Mouse (Mus musculus) embryonic facial prominence, embryonic 13.5 days (tissue): ENCODE results near the gene Tspan4. TPM values are rescaled to one million over a fixed set of nuclear protein-coding genes. Genes with fewer than 3 reads are reported as not detected.

ENCODE experiments used
- ATAC-seq: fragments of 200-750 bp; cut with Nextera tagmentation; 2 replicates; pipeline ENCODE4 v1.8.0; 2017; ENCODE audit warnings: low read depth; ENCODE audit not compliant: insufficient number of reproducible peaks, insufficient read depth, low FRiP score, low TSS enrichment
- H3K27ac ChIP-seq: fragments of 300-500 bp; sonication (generic); 2 replicates; pipeline ENCODE4 v1.5.1; 2015; ENCODE audit warnings: moderate library complexity, mild to moderate bottlenecking, inconsistent platforms
- H3K27me3 ChIP-seq: fragments of 300-500 bp; sonication (generic); 2 replicates; pipeline ENCODE4 v1.6.1; 2015; ENCODE audit warnings: mild to moderate bottlenecking, inconsistent platforms
- H3K36me3 ChIP-seq: fragments of 300-500 bp; sonication (generic); 2 replicates; pipeline ENCODE4 v1.6.1; 2015; ENCODE audit warnings: mild to moderate bottlenecking, inconsistent platforms
- H3K4me1 ChIP-seq: fragments of 300-500 bp; sonication (generic); 2 replicates; pipeline ENCODE4 v1.6.1; 2015; ENCODE audit warnings: inconsistent platforms
- H3K4me2 ChIP-seq: fragments of 300-500 bp; sonication (generic); 2 replicates; pipeline ENCODE4 v1.6.1; 2015; ENCODE audit warnings: moderate library complexity, mild to moderate bottlenecking, inconsistent platforms
- H3K4me3 ChIP-seq: fragments of 300-500 bp; sonication (generic); 2 replicates; pipeline ENCODE4 v1.5.1; 2015; ENCODE audit warnings: mild to moderate bottlenecking, inconsistent platforms
- H3K9ac ChIP-seq: fragments of 300-500 bp; sonication (generic); 2 replicates; pipeline ENCODE4 v1.6.1; 2015; ENCODE audit warnings: mild to moderate bottlenecking, inconsistent platforms
- H3K9me3 ChIP-seq: fragments of 300-500 bp; sonication (generic); 2 replicates; pipeline ENCODE4 v1.6.1; 2016; ENCODE audit warnings: inconsistent platforms
- WGBS: fragments of 180-500 bp; shearing (Covaris S2); methylation state at CpG from one replicate; pipeline ENCODE4 v1.1.7; 2015; ENCODE audit warnings: mixed read lengths; 5-methylcytosine and 5-hydroxymethylcytosine counted together
- polyA plus RNA-seq: library from polyadenylated mRNA; unstranded; fragments of >200 nt; fragmentation: Nextera tagmentation; extraction: Ambion mirVana; gene quantifications from 2 replicates; pipeline ENCODE4 v1.2.1, GENCODE M21; 2015

Gene Tspan4
- polyA plus RNA-seq: 46.4 and 55.6 TPM in 2 replicates

DNA sequence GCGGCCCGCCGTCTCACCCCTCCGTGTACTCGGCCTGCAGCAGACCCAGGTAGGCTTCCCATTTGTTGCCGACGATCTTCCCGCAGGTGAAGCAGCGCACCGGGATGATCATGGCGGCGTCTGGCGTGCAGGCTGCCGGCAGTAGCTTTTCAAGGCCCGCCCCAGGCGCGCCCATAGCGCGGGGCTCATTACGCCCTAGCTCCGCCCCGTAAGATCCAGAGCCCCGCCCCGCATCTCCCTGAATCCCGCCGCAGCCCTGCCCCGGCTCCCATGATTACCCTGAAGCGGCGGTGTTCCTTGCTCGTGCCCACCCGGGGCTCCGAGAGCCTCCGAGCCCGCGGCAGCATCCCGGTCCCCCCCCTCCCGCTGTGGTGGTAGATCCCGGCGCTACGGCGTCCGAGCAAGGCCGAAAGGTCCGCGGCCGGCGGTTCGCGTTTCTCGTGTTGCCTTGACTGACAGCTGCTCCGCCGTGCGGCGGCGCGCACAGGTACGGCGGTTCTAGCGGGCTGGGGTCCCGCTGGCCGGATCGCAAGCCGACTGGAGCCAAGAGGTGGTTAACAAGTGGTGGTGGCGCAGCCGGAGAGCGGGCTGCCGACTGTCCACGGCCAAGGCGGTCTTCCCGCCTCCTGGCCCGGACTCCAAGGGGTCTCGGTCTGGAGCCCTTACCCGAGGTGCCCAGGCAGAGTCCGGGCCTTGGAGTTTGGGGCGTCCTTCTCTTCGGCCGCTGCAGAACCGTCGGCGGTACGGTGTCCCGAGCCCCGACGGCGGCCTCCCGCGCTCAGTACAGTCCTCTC is at the start of gene Tspan4, which contains the start of gene Polr2l:
Gene Tspan4 (plus strand): TSS at position 230 of the 794 bp plus-strand sequence.
Gene Polr2l (minus strand): TSS at position 122 of the 794 bp plus-strand sequence.
- Histone ChIP-seq H3K9ac (peak within 1 kb of the TSS; percentile 82), H3K9me3 (no peaks in the 10 kb centered on the region), H3K27me3 (no peaks in the 10 kb centered on the region; the same call in 1 of the 2 replicates), H3K4me2 (peak within 1 kb of the TSS; percentile 86), H3K4me3 (peak within 1 kb of the TSS; percentile 78), H3K4me1 (peaks cover 46% of the 10 kb centered on the region), H3K36me3 (peaks cover 24% of the 10 kb centered on the region), H3K27ac (peak within 1 kb of the TSS; percentile 90)
- peak; percentile 74 for ATAC-seq
- under 1% methylated on average over 87 of the region's 87 CpGs for WGBS

GRCm38 (mm10) chr7:141426948-141427730 is 47.9 kb upstream of the Tspan4 start:
- Histone ChIP-seq H3K9ac (no peak overlapping the region), H3K27me3 (no peaks in the 10 kb centered on the region), H3K4me3 (no peak overlapping the region), H3K9me3 (no peaks in the 10 kb centered on the region), H3K27ac (no peak overlapping the region), H3K4me1 (peaks cover 15% of the 10 kb centered on the region; the same call in 1 of the 2 replicates), H3K36me3 (peaks cover 21% of the 10 kb centered on the region), H3K4me2 (no peak overlapping the region)
- ATAC-seq: no peak
- 77% methylated on average over 12 of the region's 12 CpGs for WGBS

- H3K4me2 ChIP-seq: peak overlapping the region; percentile 57
- H3K9ac ChIP-seq: peak overlapping the region; percentile 49; the same call in 1 of the 2 replicates
- H3K27me3 ChIP-seq: no peaks in the 10 kb centered on the region
- H3K9me3 ChIP-seq: no peaks in the 10 kb centered on the region
- no peak for ATAC-seq
- H3K27ac ChIP-seq: no peak overlapping the region
- H3K4me1 ChIP-seq: peaks cover 19% of the 10 kb centered on the region
- H3K36me3 ChIP-seq: peaks cover 36% of the 10 kb centered on the region
- peak overlapping the region; percentile 29 for H3K4me3 ChIP-seq
- 54% methylated on average over 5 of the region's 5 CpGs for WGBS
Measured at GRCm38 (mm10) chr7:141428701-141429100, 46.3 kb upstream of the Tspan4 start.

DNA sequence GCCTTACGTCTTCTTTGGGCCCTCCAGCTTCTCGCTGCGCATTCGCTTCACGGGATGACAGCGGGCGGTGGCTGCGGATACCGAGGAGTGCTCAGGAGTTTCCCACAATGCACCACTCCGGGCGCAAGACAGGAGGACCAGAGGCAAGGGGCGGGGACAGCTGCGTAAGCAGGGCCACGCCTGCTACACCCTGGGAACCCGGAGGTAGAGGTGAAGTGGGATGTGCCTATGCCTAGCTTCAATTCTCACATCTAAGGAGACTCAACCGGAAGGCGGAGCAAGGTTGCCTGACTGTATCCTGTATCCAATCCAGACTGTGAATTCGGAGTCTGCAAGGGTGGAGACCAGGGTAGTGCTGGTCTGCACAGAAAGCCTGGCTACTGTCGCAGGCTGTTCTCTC is 45.7 kb upstream of the Tspan4 start, which contains the start of gene Cend1:
Gene Cend1 (minus strand): TSS at position 182 of the 400 bp plus-strand sequence.
- H3K9me3 ChIP-seq: no peaks in the 10 kb centered on the region
- no peak within 1 kb of the TSS for H3K27ac ChIP-seq
- no peak for ATAC-seq
- no peaks in the 10 kb centered on the region for H3K27me3 ChIP-seq
- H3K4me1 ChIP-seq: peaks cover 25% of the 10 kb centered on the region
- 2% methylated on average over 19 of the region's 19 CpGs for WGBS
- H3K36me3 ChIP-seq: peaks cover 38% of the 10 kb centered on the region
- H3K9ac ChIP-seq: peak within 1 kb of the TSS; percentile 49
- H3K4me3 ChIP-seq: peak within 1 kb of the TSS; percentile 29
- H3K4me2 ChIP-seq: peak within 1 kb of the TSS; percentile 57

- Histone ChIP-seq H3K4me1 (peaks cover 32% of the 10 kb centered on the region), H3K9ac (peak overlapping the region; percentile 49; the same call in 1 of the 2 replicates), H3K27me3 (no peaks in the 10 kb centered on the region), H3K36me3 (peaks cover 38% of the 10 kb centered on the region), H3K27ac (no peak overlapping the region), H3K4me3 (peak overlapping the region; percentile 29; the same call in 1 of the 2 replicates), H3K9me3 (no peaks in the 10 kb centered on the region), H3K4me2 (peak overlapping the region; percentile 57)
- ATAC-seq: no peak
- WGBS: 68% methylated on average over 9 of the region's 9 CpGs
Measured at GRCm38 (mm10) chr7:141429840-141430584, 45.0 kb upstream of the Tspan4 start.

- Histone ChIP-seq H3K27me3 (no peaks in the 10 kb centered on the region), H3K36me3 (peaks cover 38% of the 10 kb centered on the region), H3K9me3 (no peaks in the 10 kb centered on the region), H3K4me3 (no peak overlapping the region), H3K4me1 (peaks cover 38% of the 10 kb centered on the region), H3K9ac (no peak overlapping the region), H3K4me2 (no peak overlapping the region), H3K27ac (no peak overlapping the region)
- ATAC-seq: no peak
- WGBS: 95% methylated on average over 9 of the region's 9 CpGs
Measured at GRCm38 (mm10) chr7:141430585-141431240, 44.3 kb upstream of the Tspan4 start.

DNA sequence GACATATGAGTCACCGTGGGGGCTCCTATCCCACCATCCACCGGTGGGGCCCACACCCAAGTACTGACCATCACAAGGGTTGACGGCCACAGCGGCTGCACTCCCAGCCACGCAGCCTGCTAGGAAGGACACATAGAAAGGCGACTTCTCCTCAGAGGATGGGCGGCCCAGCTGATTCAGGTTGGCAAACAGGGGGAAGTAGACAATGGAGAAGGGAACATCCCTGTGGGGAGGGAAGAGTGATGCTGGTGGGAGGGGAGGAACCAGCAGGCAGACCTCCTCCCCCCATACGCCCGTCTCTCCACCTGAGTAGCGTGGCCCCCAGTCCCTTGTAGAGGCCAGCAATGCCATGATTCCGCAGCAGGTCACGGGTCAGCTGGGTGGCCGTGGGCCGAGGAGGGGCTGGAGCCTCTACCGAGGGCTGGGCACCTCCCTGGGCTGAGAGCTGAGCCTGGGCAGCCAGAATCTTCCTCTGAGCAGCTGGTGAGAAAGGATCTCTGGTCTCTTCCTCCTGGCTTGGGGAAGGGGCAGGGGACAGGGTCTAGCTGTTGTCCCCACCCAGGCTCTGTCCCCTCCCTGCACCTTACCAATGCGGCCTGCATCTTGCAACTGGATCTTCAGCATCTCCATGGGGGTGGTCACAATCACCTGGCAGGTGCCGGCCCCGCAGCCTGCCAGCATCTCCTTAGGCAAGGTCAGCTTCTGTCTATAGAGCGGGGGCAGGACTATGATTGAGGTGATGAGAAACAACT is 43.4 kb upstream of the Tspan4 start:
- Histone ChIP-seq H3K4me1 (peaks cover 47% of the 10 kb centered on the region), H3K27me3 (no peaks in the 10 kb centered on the region), H3K9me3 (no peaks in the 10 kb centered on the region), H3K4me2 (no peak overlapping the region), H3K27ac (no peak overlapping the region), H3K4me3 (no peak overlapping the region), H3K36me3 (peaks cover 38% of the 10 kb centered on the region), H3K9ac (no peak overlapping the region)
- ATAC-seq: no peak
- WGBS: 95% methylated on average over 19 of the region's 19 CpGs

GRCm38 (mm10) chr7:141432186-141432611 is 42.8 kb upstream of the Tspan4 start:
- 87% methylated on average over 8 of the region's 8 CpGs for WGBS
- peaks cover 53% of the 10 kb centered on the region for H3K4me1 ChIP-seq

GRCm38 (mm10) chr7:141432741-141433516 is 42.1 kb upstream of the Tspan4 start:
- Histone ChIP-seq H3K4me2 (no peak overlapping the region), H3K9me3 (no peaks in the 10 kb centered on the region), H3K4me3 (no peak overlapping the region), H3K36me3 (peaks cover 39% of the 10 kb centered on the region), H3K27ac (no peak overlapping the region), H3K9ac (peak overlapping the region; percentile 46; the same call in 1 of the 2 replicates), H3K27me3 (no peaks in the 10 kb centered on the region), H3K4me1 (peaks cover 58% of the 10 kb centered on the region)
- ATAC-seq: no peak
- WGBS: 89% methylated on average over 6 of the region's 6 CpGs

More at GRCm38 (mm10) chr7:141432186-141432611, 42.8 kb upstream of the Tspan4 start:
- H3K9me3 ChIP-seq: no peaks in the 10 kb centered on the region
- H3K36me3 ChIP-seq: peaks cover 38% of the 10 kb centered on the region
- no peak overlapping the region for H3K4me3 ChIP-seq
- ATAC-seq: no peak
- no peak overlapping the region for H3K4me2 ChIP-seq
- no peak overlapping the region for H3K9ac ChIP-seq
- no peak overlapping the region for H3K27ac ChIP-seq
- no peaks in the 10 kb centered on the region for H3K27me3 ChIP-seq
